Mouse (Mus musculus) CH12.LX (cell line): Measurements from ENCODE around the gene Il15. TPM values are rescaled to one million over a fixed set of nuclear protein-coding genes. Genes with fewer than 3 reads are reported as not detected.

ENCODE experiments used
- DNase-seq: peaks from one replicate; pipeline ENCODE4 v3.0.0-alpha.2; 2013; ENCODE audit errors: extremely low read depth
- H3K27ac ChIP-seq: 2 replicates; pipeline ENCODE4 v1.5.1; 2012; ENCODE audit warnings: low read depth, mild to moderate bottlenecking, control low read depth, moderate library complexity; ENCODE audit not compliant: insufficient read depth
- H3K27me3 ChIP-seq: replicated peaks from 2 replicates; pipeline ENCODE3; 2012; ENCODE audit warnings: inconsistent platforms
- H3K36me3 ChIP-seq, 2 experiments: replicated peaks in 1 of 2; 2 replicates each; pipeline versions ENCODE3 to v1.6.1; 2012; ENCODE audit warnings: inconsistent platforms in 1 of 2, low read length in 1 of 2, mild to moderate bottlenecking in 1 of 2, mixed read lengths in 1 of 2, moderate library complexity in 1 of 2; ENCODE audit not compliant: control insufficient read depth in 1 of 2, insufficient read depth in 1 of 2
- H3K4me1 ChIP-seq, 2 experiments: 2 replicates each; pipeline ENCODE4 v1.6.1; 2012; ENCODE audit warnings: inconsistent platforms in 1 of 2, moderate library complexity in 1 of 2; ENCODE audit not compliant: insufficient read depth in 2 of 2, control insufficient read depth in 1 of 2
- H3K4me2 ChIP-seq: 2 replicates; pipeline ENCODE4 v1.6.1; 2012; ENCODE audit warnings: low read depth, mild to moderate bottlenecking, control low read depth; ENCODE audit not compliant: poor library complexity, insufficient read depth, severe bottlenecking
- H3K4me3 ChIP-seq, 3 experiments: fragments of 150-350 bp in 1 of 3; sonication (generic) in 1 of 3; replicated peaks in 1 of 3; 2 replicates each; pipeline versions ENCODE3 to v1.5.1; 2011 to 2012; ENCODE audit warnings: low read depth in 2 of 3, low read length in 2 of 3, mild to moderate bottlenecking in 2 of 3, moderate library complexity in 2 of 3, control low read depth in 1 of 3, improper control_type of control experiment in 1 of 3, inconsistent platforms in 1 of 3, mixed read lengths in 1 of 3; ENCODE audit not compliant: poor library complexity in 1 of 3
- H3K79me2 ChIP-seq: replicated peaks from 2 replicates; pipeline ENCODE4 v1.6.1; 2012; ENCODE audit warnings: mild to moderate bottlenecking, moderate library complexity; ENCODE audit not compliant: control insufficient read depth, poor library complexity, insufficient read depth, severe bottlenecking; ENCODE audit errors: extremely low read depth
- H3K9ac ChIP-seq: 2 replicates; pipeline ENCODE4 v1.6.1; 2012; ENCODE audit warnings: low read depth, mild to moderate bottlenecking, control low read depth, moderate library complexity; ENCODE audit not compliant: insufficient read depth
- H3K9me3 ChIP-seq: replicated peaks from 2 replicates; pipeline ENCODE3; 2012; ENCODE audit warnings: low read length, inconsistent platforms, mixed read lengths
- CHD1 ChIP-seq: IDR thresholded peaks from 2 replicates; pipeline ENCODE4 v1.6.1; 2012; ENCODE audit warnings: low read depth, low read length, improper control_type of control experiment, inconsistent platforms
- CHD2 ChIP-seq: IDR thresholded peaks from 2 replicates; pipeline ENCODE4 v1.6.1; 2011; ENCODE audit warnings: low read length, improper control_type of control experiment
- ELF1 ChIP-seq: IDR thresholded peaks from 2 replicates; pipeline ENCODE4 v1.6.1; 2014; ENCODE audit warnings: low read depth, mild to moderate bottlenecking, inconsistent platforms, low read length, improper control_type of control experiment
- EP300 ChIP-seq: IDR thresholded peaks from 2 replicates; pipeline ENCODE4 v1.6.1; 2011; ENCODE audit warnings: low read length, improper control_type of control experiment
- ETS1 ChIP-seq: conservative IDR thresholded peaks from 2 replicates; pipeline ENCODE4 v1.6.1; 2012; ENCODE audit warnings: low read depth, mild to moderate bottlenecking, inconsistent platforms, low read length, improper control_type of control experiment, moderate library complexity
- HCFC1 ChIP-seq: IDR thresholded peaks from 2 replicates; pipeline ENCODE4 v1.6.1; 2012; ENCODE audit warnings: low read depth, mild to moderate bottlenecking, inconsistent platforms, low read length, improper control_type of control experiment
- IRF4 ChIP-seq: IDR thresholded peaks from 2 replicates; pipeline ENCODE4 v1.6.1; 2014; ENCODE audit warnings: low read depth, mild to moderate bottlenecking, inconsistent platforms, low read length, improper control_type of control experiment
- KAT2A ChIP-seq: IDR thresholded peaks from 2 replicates; pipeline ENCODE4 v1.6.1; 2012; ENCODE audit warnings: low read length, improper control_type of control experiment, inconsistent platforms; ENCODE audit not compliant: insufficient replicate concordance
- MAFK ChIP-seq: IDR thresholded peaks from 2 replicates; pipeline ENCODE4 v1.6.1; 2011; ENCODE audit warnings: low read length, improper control_type of control experiment; ENCODE audit not compliant: insufficient replicate concordance
- MEF2A ChIP-seq: IDR thresholded peaks from 2 replicates; pipeline ENCODE4 v1.6.1; 2014; ENCODE audit warnings: low read depth, mild to moderate bottlenecking, inconsistent platforms, low read length, improper control_type of control experiment, borderline replicate concordance
- MXI1 ChIP-seq: IDR thresholded peaks from 2 replicates; pipeline ENCODE4 v1.6.1; 2011; ENCODE audit warnings: mild to moderate bottlenecking, low read depth, low read length, improper control_type of control experiment
- NELFE ChIP-seq: IDR thresholded peaks from 2 replicates; pipeline ENCODE4 v1.6.1; 2011; ENCODE audit warnings: low read depth, low read length, improper control_type of control experiment
- PAX5 ChIP-seq: IDR thresholded peaks from 2 replicates; pipeline ENCODE4 v1.6.1; 2012; ENCODE audit warnings: low read length, inconsistent platforms, mixed read lengths
- POLR2A ChIP-seq: IDR thresholded peaks from 2 replicates; pipeline ENCODE4 v1.6.1; 2011; ENCODE audit warnings: low read depth, mild to moderate bottlenecking, improper control_type of control experiment, low read length
- POLR2AphosphoS2 ChIP-seq: IDR thresholded peaks from 2 replicates; pipeline ENCODE4 v1.6.1; 2011; ENCODE audit warnings: low read depth, low read length, improper control_type of control experiment
- RAD21 ChIP-seq: IDR thresholded peaks from 2 replicates; pipeline ENCODE4 v1.6.1; 2011; ENCODE audit warnings: low read depth, mild to moderate bottlenecking, low read length, improper control_type of control experiment, moderate library complexity
- SIN3A ChIP-seq: IDR thresholded peaks from 2 replicates; pipeline ENCODE4 v1.6.1; 2012; ENCODE audit warnings: low read length, improper control_type of control experiment, inconsistent platforms
- UBTF ChIP-seq: IDR thresholded peaks from 2 replicates; pipeline ENCODE4 v1.6.1; 2012; ENCODE audit warnings: low read depth, mild to moderate bottlenecking, inconsistent platforms, low read length, improper control_type of control experiment, moderate library complexity
- USF2 ChIP-seq: conservative IDR thresholded peaks from 2 replicates; pipeline ENCODE4 v1.6.1; 2011; ENCODE audit warnings: low read depth, low read length, improper control_type of control experiment
- ZKSCAN1 ChIP-seq: IDR thresholded peaks from 2 replicates; pipeline ENCODE4 v1.6.1; 2012; ENCODE audit warnings: low read depth, inconsistent platforms, low read length, improper control_type of control experiment, borderline replicate concordance
- ZMIZ1 ChIP-seq: IDR thresholded peaks from 2 replicates; pipeline ENCODE4 v1.6.1; 2012; ENCODE audit warnings: low read depth, mild to moderate bottlenecking, inconsistent platforms, low read length, improper control_type of control experiment
- dilution Hi-C: fragments of 300-500 bp; cut with MboI; formaldehyde crosslinking; loops from 2 replicates; pipeline ENCODE4 v1.14.3; 2020; ENCODE audit warnings: low sequenced_read_pairs; ENCODE audit not compliant: extremely low pct_unique_long_range_greater_than_20kb, extremely low pct_ligation_motif_present
- in situ Hi-C: fragments of 300-500 bp; cut with MboI; formaldehyde crosslinking; loops from 3 replicates; pipeline ENCODE4 v1.14.3; 2019; ENCODE audit warnings: low sequenced_read_pairs, low pct_ligation_motif_present, low pct_unique_long_range_greater_than_20kb, mixed read lengths
- polyA plus RNA-seq: library from polyadenylated mRNA; unstranded; fragments of >175 nt; gene quantifications from 2 replicates; pipeline ENCODE4 v1.2.1, GENCODE M21; 2012; ENCODE audit warnings: low read depth; ENCODE audit not compliant: insufficient read length
- total RNA-seq, 2 experiments: library from RNA; depleted of rRNA; stranded (reverse); fragments of 300-350 nt in 1 of 2; fragments of >200 nt in 1 of 2; gene quantifications; 2 replicates each; pipeline ENCODE4 v1.2.3; 2012 to 2014

Gene Il15
- total and polyA plus RNA-seq, 3 experiments, result 2.2 to 8.9 (median 4.0) TPM

GRCm38 (mm10) chr8:82387614-82388013 lies 15.4 kb downstream of the Il15 start:
- no peak for DNase-seq
- peaks cover 0 to 9% of the 10 kb centered on the region in 2 experiments; a peak in 3 of 4 replicates for H3K4me1 ChIP-seq
- no peak for TF ChIP-seq PAX5
- TF ChIP-seq EP300, result no peak
- TF ChIP-seq SIN3A, result no peak
- no peak for TF ChIP-seq HCFC1
- no peak for TF ChIP-seq CHD2
- TF ChIP-seq RAD21, result no peak
- TF ChIP-seq POLR2A, result no peak
- TF ChIP-seq ZMIZ1, result no peak
- TF ChIP-seq CHD1, result no peak
- TF ChIP-seq UBTF, result no peak
- H3K4me2 ChIP-seq, result no peak overlapping the region
- H3K27ac ChIP-seq, result no peak overlapping the region
- no peaks in the 10 kb centered on the region for H3K27me3 ChIP-seq
- H3K36me3 ChIP-seq, result no peaks in the 10 kb centered on the region
- H3K4me3 ChIP-seq, result no peak overlapping the region
- no peaks in the 10 kb centered on the region for H3K9me3 ChIP-seq
- in situ Hi-C loops, result loop anchor here (25.0 kb wide), 1 partner anchor 700 kb away; no protein-coding TSS in a partner anchor
- no peak overlapping the region for H3K9ac ChIP-seq
- no peaks in the 10 kb centered on the region for H3K79me2 ChIP-seq
- dilution Hi-C loops, result no loop called here

- Histone ChIP-seq H3K27ac (no peak overlapping the region), H3K79me2 (no peaks in the 10 kb centered on the region), H3K36me3 (no peaks in the 10 kb centered on the region), H3K4me2 (no peak overlapping the region), H3K27me3 (no peaks in the 10 kb centered on the region), H3K9ac (no peak overlapping the region), H3K4me1 (peaks cover 0 to 16% of the 10 kb centered on the region in 2 experiments; a peak in 3 of 4 replicates), H3K9me3 (no peaks in the 10 kb centered on the region), H3K4me3 (no peak overlapping the region)
- dilution Hi-C loops, result no loop called here
- DNase-seq, result no peak
- in situ Hi-C loops, result loop anchor here (25.0 kb wide), 1 partner anchor 701 kb away; no protein-coding TSS in a partner anchor
- TF ChIP-seq ZKSCAN1 (no peak), UBTF (no peak), MAFK (no peak), RAD21 (no peak), ETS1 (no peak), CHD2 (no peak), KAT2A (no peak), MEF2A (no peak), ELF1 (no peak), NELFE (no peak), USF2 (no peak), IRF4 (no peak), MXI1 (no peak), POLR2AphosphoS2 (no peak), EP300 (no peak), POLR2A (no peak)
Observed at GRCm38 (mm10) chr8:82385867-82386266, 17.2 kb downstream of the Il15 start.
